ENCODE assay signal across 9 mouse cellular contexts in the genomic region with DNA sequence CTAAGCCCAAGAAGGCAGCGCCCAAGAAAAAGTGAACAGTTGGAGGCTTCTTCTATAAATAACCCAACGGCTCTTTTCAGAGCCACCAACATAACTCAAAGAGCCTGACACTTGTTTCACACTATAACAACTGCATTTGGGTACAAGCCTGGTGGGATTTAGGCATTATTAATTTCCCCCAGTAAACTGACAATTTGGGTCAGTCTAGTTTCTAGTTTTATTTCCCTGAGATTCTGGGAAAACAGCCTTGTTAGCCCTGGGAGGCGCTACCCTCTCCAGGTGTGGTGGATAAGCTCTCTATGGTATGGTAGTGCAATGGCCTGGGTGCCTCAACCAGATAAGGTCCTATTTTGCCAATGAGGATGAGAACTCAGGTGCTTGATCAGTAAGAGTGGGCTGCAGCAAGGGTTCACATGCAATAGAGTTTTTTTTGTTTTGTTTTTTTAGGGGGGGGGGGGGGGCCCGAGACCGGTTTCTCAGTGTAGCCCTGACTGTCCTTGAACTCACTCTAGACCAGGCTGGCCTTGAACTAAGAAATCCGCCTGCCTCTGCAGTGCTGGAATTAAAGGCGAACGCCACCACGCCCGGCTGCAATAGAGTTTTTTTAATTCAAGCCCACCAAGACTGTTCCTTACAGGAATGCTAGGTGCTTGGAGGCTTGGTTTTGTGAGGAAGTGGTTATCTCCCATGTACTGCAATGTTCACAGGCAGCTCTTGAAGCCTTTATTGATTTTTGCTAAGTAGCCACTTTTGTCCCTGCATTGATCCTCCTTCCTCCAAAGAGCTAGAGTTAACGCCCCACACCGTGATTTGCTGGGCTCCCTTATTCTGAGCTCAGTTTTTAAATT. TPM values are rescaled to one million over a fixed set of nuclear protein-coding genes. Genes with fewer than 3 reads are reported as not detected.
DNase-seq lines count a peak whose midpoint lies in the region; ATAC-seq and TF ChIP-seq lines count a peak whose summit lies in the region.
"Had no signal": no experiment of that assay in that cellular context is flagged by ENCODE, and none has a peak within 500 bp of the region (broad histone marks: within the 10 kb centered on the region; RNA-seq: fewer than 3 reads in every experiment).

No protein-coding gene starts in this region.

- H3K27me3 ChIP-seq in testis, adult 2 months (ENCODE audit: control insufficient read depth, insufficient read depth, low read length) = no peaks in the 10 kb centered on the region
- no peaks in the 10 kb centered on the region for H3K27me3 ChIP-seq in embryonic facial prominence, embryonic 15.5 days
- no peaks in the 10 kb centered on the region for H3K27me3 ChIP-seq in limb, embryonic 12.5 days
- H3K27me3 ChIP-seq in stomach, embryonic 15.5 days (replicated peaks) = no peaks in the 10 kb centered on the region

- peak overlapping the region; percentile 47 for H3K9ac ChIP-seq in embryonic facial prominence, embryonic 15.5 days
- H3K9ac ChIP-seq in limb, embryonic 12.5 days (replicated peaks) = peak overlapping the region; percentile 79
- H3K9ac ChIP-seq in stomach, embryonic 15.5 days = peak overlapping the region; percentile 45

- peak overlapping the region; percentile 72 for H3K4me3 ChIP-seq in testis, adult 2 months (ENCODE audit: control insufficient read depth, low read depth, low read length)
- peak overlapping the region; percentile 58 for H3K4me3 ChIP-seq in embryonic facial prominence, embryonic 15.5 days (replicated peaks)
- H3K4me3 ChIP-seq in limb, embryonic 12.5 days (replicated peaks) = peak overlapping the region; percentile 48
- H3K4me3 ChIP-seq in stomach, embryonic 15.5 days (replicated peaks) = peak overlapping the region; percentile 55

- peak overlapping the region; percentile 69 for H3K27ac ChIP-seq in testis, adult 2 months (ENCODE audit: control insufficient read depth, insufficient read depth, low read depth, low read length)
- H3K27ac ChIP-seq in embryonic facial prominence, embryonic 15.5 days (replicated peaks) = peak overlapping the region; percentile 96
- peak overlapping the region; percentile 97 for H3K27ac ChIP-seq in limb, embryonic 12.5 days
- peak overlapping the region; percentile 92 for H3K27ac ChIP-seq in stomach, embryonic 15.5 days

- no peaks in the 10 kb centered on the region for H3K36me3 ChIP-seq in testis, adult 2 months (ENCODE audit: control insufficient read depth, insufficient read depth, low read length)
- H3K36me3 ChIP-seq in embryonic facial prominence, embryonic 15.5 days = no peaks in the 10 kb centered on the region
- no peaks in the 10 kb centered on the region for H3K36me3 ChIP-seq in limb, embryonic 12.5 days
- H3K36me3 ChIP-seq in stomach, embryonic 15.5 days = no peaks in the 10 kb centered on the region

- no peak for TF ChIP-seq CTCF in testis, adult 2 months (IDR thresholded peaks at IDR 0.05; ENCODE audit: control insufficient read depth, insufficient read depth, insufficient replicate concordance, low read depth, low read length)

- H3K4me1 ChIP-seq in testis, adult 2 months (ENCODE audit: control insufficient read depth, insufficient read depth, low read length) = peaks cover 9% of the 10 kb centered on the region
- peaks cover 32% of the 10 kb centered on the region for H3K4me1 ChIP-seq in embryonic facial prominence, embryonic 15.5 days
- peaks cover 25% of the 10 kb centered on the region for H3K4me1 ChIP-seq in limb, embryonic 12.5 days (replicated peaks)
- H3K4me1 ChIP-seq in stomach, embryonic 15.5 days = peaks cover 15% of the 10 kb centered on the region

- 38% methylated on average over 12 of the region's 12 CpGs for WGBS in embryonic facial prominence, embryonic 15.5 days
- WGBS in limb, embryonic 12.5 days = 33% methylated on average over 11 of the region's 12 CpGs
- 31% methylated on average over 12 of the region's 12 CpGs for WGBS in stomach, embryonic 15.5 days

- peak overlapping the region; percentile 84 for H3K4me2 ChIP-seq in embryonic facial prominence, embryonic 15.5 days (replicated peaks)
- H3K4me2 ChIP-seq in limb, embryonic 12.5 days = peak overlapping the region; percentile 85
- H3K4me2 ChIP-seq in stomach, embryonic 15.5 days = peak overlapping the region; percentile 89

- no peak for DNase-seq in testis, postnatal 10 days (ENCODE audit: low spot score)
- no peak for DNase-seq in urinary bladder, postnatal 10 days (ENCODE audit: low spot score)
- DNase-seq in ovary, postnatal 36 days (ENCODE audit: low spot score) = no peak

- no peak for ATAC-seq in embryonic facial prominence, embryonic 15.5 days (ENCODE audit: insufficient number of reproducible peaks, low FRiP score, low TSS enrichment, low read depth)
- ATAC-seq in limb, embryonic 12.5 days (ENCODE audit: insufficient number of reproducible peaks, insufficient read depth, low FRiP score, low TSS enrichment, low read depth) = no peak
- no peak for ATAC-seq in stomach, embryonic 15.5 days (ENCODE audit: insufficient read depth, low FRiP score, low read depth)
- no peak for ATAC-seq in megakaryocyte progenitor cell, adult 5-6 weeks (replicated peaks; ENCODE audit: poor library complexity)

- no peaks in the 10 kb centered on the region for H3K9me3 ChIP-seq in embryonic facial prominence, embryonic 15.5 days (replicated peaks)
- no peaks in the 10 kb centered on the region for H3K9me3 ChIP-seq in limb, embryonic 12.5 days
- no peaks in the 10 kb centered on the region for H3K9me3 ChIP-seq in stomach, embryonic 15.5 days

- TF ChIP-seq POLR2A in testis, adult 2 months (IDR thresholded peaks at IDR 0.05; ENCODE audit: control insufficient read depth, low read depth, low read length) = no peak

RNA-seq across cellular contexts. Expression of a gene that starts 1.1 kb away (rescaled TPM):
- polyA plus RNA-seq in testis, adult 2 months (2012; rRNA removed) = 2.9 and 4.3 TPM in 2 replicates
- polyA plus RNA-seq in embryonic facial prominence, embryonic 15.5 days (2015; fragmentation: Nextera tagmentation; extraction: Ambion mirVana) = 1.8 and 1.9 TPM in 2 replicates
- polyA plus RNA-seq in limb, embryonic 12.5 days (2016; fragmentation: Nextera tagmentation; extraction: Ambion mirVana) = 6.3 and 7.4 TPM in 2 replicates
- 2.0 and 2.9 TPM in 2 replicates for polyA plus RNA-seq in stomach, embryonic 15.5 days (2015; fragmentation: Nextera tagmentation; extraction: Ambion mirVana)
- 151 and 174 TPM in 2 replicates for total RNA-seq in megakaryocyte progenitor cell, adult 5-6 weeks (2015)
- total RNA-seq in megakaryocyte progenitor cell, adult 5-6 weeks (2017) = 2,111 and 2,271 TPM in 2 replicates
- polyA plus RNA-seq: gonadal fat pad, adult 2 months had no signal

RNA-seq across cellular contexts. Expression of a gene that starts 2.4 kb away (rescaled TPM):
- polyA plus RNA-seq in testis, adult 2 months (2012; rRNA removed) = 29.4 and 33.4 TPM in 2 replicates
- 2.3 and 3.5 TPM in 2 replicates for polyA plus RNA-seq in embryonic facial prominence, embryonic 15.5 days (2015; fragmentation: Nextera tagmentation; extraction: Ambion mirVana)
- 11.9 and 12.8 TPM in 2 replicates for polyA plus RNA-seq in limb, embryonic 12.5 days (2016; fragmentation: Nextera tagmentation; extraction: Ambion mirVana)
- 4.8 and 6.9 TPM in 2 replicates for polyA plus RNA-seq in stomach, embryonic 15.5 days (2015; fragmentation: Nextera tagmentation; extraction: Ambion mirVana)
- total RNA-seq in megakaryocyte progenitor cell, adult 5-6 weeks (2015) = 47.7 and 63.0 TPM in 2 replicates
- total RNA-seq in megakaryocyte progenitor cell, adult 5-6 weeks (2017) = 393 and 612 TPM in 2 replicates

RNA-seq across cellular contexts. Expression of a gene that starts 3.5 kb away (rescaled TPM):
- polyA plus RNA-seq in testis, adult 2 months (2012; rRNA removed) = 83.8 and 94.1 TPM in 2 replicates
- 0.39 and 0.42 TPM in 2 replicates for polyA plus RNA-seq in embryonic facial prominence, embryonic 15.5 days (2015; fragmentation: Nextera tagmentation; extraction: Ambion mirVana)
- polyA plus RNA-seq in limb, embryonic 12.5 days (2016; fragmentation: Nextera tagmentation; extraction: Ambion mirVana) = 1.2 and 1.4 TPM in 2 replicates
- polyA plus RNA-seq in stomach, embryonic 15.5 days (2015; fragmentation: Nextera tagmentation; extraction: Ambion mirVana) = 0.42 and 0.55 TPM in 2 replicates
- total RNA-seq in megakaryocyte progenitor cell, adult 5-6 weeks (2015) = 39.5 and 40.4 TPM in 2 replicates
- total RNA-seq in megakaryocyte progenitor cell, adult 5-6 weeks (2017) = 492 and 698 TPM in 2 replicates

RNA-seq across cellular contexts. Expression of a gene that starts 5.2 kb away (rescaled TPM):
- 2.1 and 2.5 TPM in 2 replicates for polyA plus RNA-seq in testis, adult 2 months (2012; rRNA removed)
- not detected in 2 replicates for polyA plus RNA-seq in embryonic facial prominence, embryonic 15.5 days (2015; fragmentation: Nextera tagmentation; extraction: Ambion mirVana)
- polyA plus RNA-seq in limb, embryonic 12.5 days (2016; fragmentation: Nextera tagmentation; extraction: Ambion mirVana) = 0.16 TPM in 1 of 2 replicates, not detected in the other
- 0.06 TPM in 1 of 2 replicates, not detected in the other for polyA plus RNA-seq in stomach, embryonic 15.5 days (2015; fragmentation: Nextera tagmentation; extraction: Ambion mirVana)
- not detected in 2 replicates for total RNA-seq in megakaryocyte progenitor cell, adult 5-6 weeks (2015)
- total RNA-seq in megakaryocyte progenitor cell, adult 5-6 weeks (2017) = 0.42 TPM in 1 of 2 replicates, not detected in the other

RNA-seq across cellular contexts. Expression of a gene that starts 7.7 kb away (rescaled TPM):
- polyA plus RNA-seq in testis, adult 2 months (2012; rRNA removed) = 2.4 and 2.5 TPM in 2 replicates
- polyA plus RNA-seq in embryonic facial prominence, embryonic 15.5 days (2015; fragmentation: Nextera tagmentation; extraction: Ambion mirVana) = 2.6 and 3.0 TPM in 2 replicates
- polyA plus RNA-seq in limb, embryonic 12.5 days (2016; fragmentation: Nextera tagmentation; extraction: Ambion mirVana) = 9.1 and 10.7 TPM in 2 replicates
- polyA plus RNA-seq in stomach, embryonic 15.5 days (2015; fragmentation: Nextera tagmentation; extraction: Ambion mirVana) = 3.5 and 4.1 TPM in 2 replicates
- total RNA-seq in megakaryocyte progenitor cell, adult 5-6 weeks (2015) = 33.6 and 56.1 TPM in 2 replicates
- 548 and 759 TPM in 2 replicates for total RNA-seq in megakaryocyte progenitor cell, adult 5-6 weeks (2017)

Comparison
In these comparisons a context has a peak if more than half of its experiments do, and no peak if none do; other contexts are left out.
1. RNA of a gene that starts 3.5 kb away (polyA plus RNA-seq): 83.8 to 94.1 TPM in testis, adult 2 months; 1.2 to 1.4 TPM in limb, embryonic 12.5 days, 0.42 to 0.55 TPM in stomach, embryonic 15.5 days and 0.39 to 0.42 TPM in embryonic facial prominence, embryonic 15.5 days; every median in the first group is over 10 times any median in the second.
2. Peak in every context shown above with its lines, with median percentiles within 50 percentile points of each other: H3K27ac ChIP-seq, H3K4me3 ChIP-seq, H3K4me2 ChIP-seq and H3K9ac ChIP-seq.